Mouse (Mus musculus): ENCODE data around the gene Ddx19a. TPM values are rescaled to one million over a fixed set of nuclear protein-coding genes. Genes with fewer than 3 reads are reported as not detected.

The Ddx19a gene
- polyA plus RNA-seq, 1 experiment from 2014 or later: 37.3 TPM

DNA sequence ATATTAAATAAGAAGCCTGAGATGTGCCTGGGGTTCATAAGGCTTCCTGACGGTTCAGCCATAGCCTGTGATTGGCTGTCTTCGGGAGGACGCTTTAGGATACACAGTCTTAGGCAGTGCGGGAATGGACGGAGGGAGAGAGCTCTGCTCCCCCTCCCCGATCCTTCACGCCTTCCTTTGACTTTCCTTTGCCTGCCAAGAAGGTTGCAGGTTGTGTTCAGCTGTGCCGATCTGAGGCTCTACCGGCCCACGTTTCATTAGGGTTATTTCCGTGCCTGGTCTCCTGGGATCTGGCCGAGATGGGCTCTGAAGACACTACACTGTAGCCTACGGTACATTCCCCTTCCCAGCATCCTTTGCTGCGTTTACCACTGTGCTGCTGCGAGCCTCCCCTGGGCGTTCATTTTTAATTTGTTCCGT is 47.5 kb downstream of the Ddx19a start:
- no peak overlapping the region for H3K27ac ChIP-seq (ENCODE audit: low read depth, low read length)
- H3K36me3 ChIP-seq (ENCODE audit: control insufficient read depth, insufficient read depth, low read length): no peaks in the 10 kb centered on the region; the same call in 1 of the 2 replicates
- no peak overlapping the region for H3K4me2 ChIP-seq (ENCODE audit: low read depth, low read length, severe bottlenecking)
- ATAC-seq (replicated peaks; ENCODE audit: low FRiP score) (no peak), DNase-seq (ENCODE audit: low spot score) (no peak)
- no peak overlapping the region for H3K9ac ChIP-seq (ENCODE audit: low read length)
- 87% methylated on average over 17 of the region's 17 CpGs for WGBS
- H3K9me3 ChIP-seq (ENCODE audit: control insufficient read depth, low read length): no peaks in the 10 kb centered on the region
- H3K4me3 ChIP-seq (ENCODE audit: low read depth, low read length): no peak overlapping the region
- H3K4me1 ChIP-seq (replicated peaks; ENCODE audit: control insufficient read depth, insufficient read depth, low read length): no peaks in the 10 kb centered on the region
- H3K27me3 ChIP-seq (ENCODE audit: control insufficient read depth, insufficient read depth, low read length): no peaks in the 10 kb centered on the region

- Histone ChIP-seq H3K27ac (ENCODE audit: low read depth, low read length) (no peak overlapping the region), H3K9ac (ENCODE audit: low read length) (no peak overlapping the region), H3K9me3 (ENCODE audit: control insufficient read depth, low read length) (no peaks in the 10 kb centered on the region), H3K27me3 (ENCODE audit: control insufficient read depth, insufficient read depth, low read length) (no peaks in the 10 kb centered on the region), H3K4me1 (replicated peaks; ENCODE audit: control insufficient read depth, insufficient read depth, low read length) (no peaks in the 10 kb centered on the region), H3K4me3 (ENCODE audit: low read depth, low read length) (no peak overlapping the region), H3K4me2 (ENCODE audit: low read depth, low read length, severe bottlenecking) (no peak overlapping the region), H3K36me3 (ENCODE audit: control insufficient read depth, insufficient read depth, low read length) (no peaks in the 10 kb centered on the region)
- DNase-seq (ENCODE audit: low spot score) (no peak), ATAC-seq (replicated peaks; ENCODE audit: low FRiP score) (no peak)
- 87% methylated on average over 4 of the region's 4 CpGs for WGBS
Observed at GRCm38 (mm10) chr8:110945716-110946115, 51.9 kb downstream of the Ddx19a start.

- ATAC-seq (replicated peaks; ENCODE audit: low FRiP score): no peak
- no peak overlapping the region for H3K27ac ChIP-seq (ENCODE audit: low read depth, low read length)
Observed at GRCm38 (mm10) chr8:110944276-110944876, 53.2 kb downstream of the Ddx19a start.

DNA sequence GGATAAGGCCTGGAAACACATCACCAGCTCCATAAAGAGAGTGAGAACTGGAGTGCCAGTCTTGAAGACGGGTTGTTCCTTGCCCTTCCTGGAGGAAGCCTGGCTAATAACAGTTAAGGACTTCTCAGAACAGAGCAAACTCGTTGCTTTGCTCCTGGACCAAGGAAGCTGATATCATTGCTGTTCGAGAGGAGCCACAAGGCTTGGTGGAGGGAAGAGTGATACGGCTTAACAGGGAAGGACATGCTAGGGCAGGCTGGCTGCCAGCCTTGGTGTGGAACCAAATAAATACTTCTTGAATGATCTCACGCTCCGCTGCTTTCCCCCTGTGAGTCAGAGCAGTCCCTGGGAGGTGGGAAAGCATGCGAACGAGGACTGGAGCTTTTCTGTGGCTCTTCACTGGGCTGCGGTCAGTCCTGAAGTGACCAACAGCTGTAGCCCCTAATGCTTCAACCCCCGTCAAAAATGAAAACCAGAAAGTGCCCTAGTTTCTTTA is 56.1 kb downstream of the Ddx19a start:
- no peak for DNase-seq (ENCODE audit: low spot score)
- 71% methylated on average over 10 of the region's 10 CpGs for WGBS

More at GRCm38 (mm10) chr8:110944276-110944876, 53.2 kb downstream of the Ddx19a start:
- Histone ChIP-seq H3K27me3 (ENCODE audit: control insufficient read depth, insufficient read depth, low read length) (no peaks in the 10 kb centered on the region), H3K4me2 (ENCODE audit: low read depth, low read length, severe bottlenecking) (no peak overlapping the region), H3K36me3 (ENCODE audit: control insufficient read depth, insufficient read depth, low read length) (no peaks in the 10 kb centered on the region), H3K4me3 (ENCODE audit: low read depth, low read length) (no peak overlapping the region), H3K4me1 (replicated peaks; ENCODE audit: control insufficient read depth, insufficient read depth, low read length) (no peaks in the 10 kb centered on the region), H3K9me3 (ENCODE audit: control insufficient read depth, low read length) (no peaks in the 10 kb centered on the region), H3K9ac (ENCODE audit: low read length) (no peak overlapping the region)
- 88% methylated on average over 7 of the region's 7 CpGs for WGBS
- DNase-seq (ENCODE audit: low spot score): no peak

GRCm38 (mm10) chr8:110940682-110941452 is 56.7 kb downstream of the Ddx19a start:
- ATAC-seq (replicated peaks; ENCODE audit: low FRiP score): no peak
- Histone ChIP-seq H3K27me3 (ENCODE audit: control insufficient read depth, insufficient read depth, low read length) (no peaks in the 10 kb centered on the region), H3K4me2 (ENCODE audit: low read depth, low read length, severe bottlenecking) (no peak overlapping the region), H3K4me1 (replicated peaks; ENCODE audit: control insufficient read depth, insufficient read depth, low read length) (no peaks in the 10 kb centered on the region), H3K4me3 (ENCODE audit: low read depth, low read length) (no peak overlapping the region), H3K27ac (ENCODE audit: low read depth, low read length) (no peak overlapping the region), H3K9ac (ENCODE audit: low read length) (no peak overlapping the region), H3K36me3 (ENCODE audit: control insufficient read depth, insufficient read depth, low read length) (no peaks in the 10 kb centered on the region), H3K9me3 (ENCODE audit: control insufficient read depth, low read length) (no peaks in the 10 kb centered on the region)
- no peak for DNase-seq (ENCODE audit: low spot score)
- WGBS: 92% methylated on average over 15 of the region's 15 CpGs

More for the DNA sequence above, 56.1 kb downstream of the Ddx19a start:
- Histone ChIP-seq H3K4me1 (replicated peaks; ENCODE audit: control insufficient read depth, insufficient read depth, low read length) (no peaks in the 10 kb centered on the region), H3K36me3 (ENCODE audit: control insufficient read depth, insufficient read depth, low read length) (no peaks in the 10 kb centered on the region), H3K27ac (ENCODE audit: low read depth, low read length) (no peak overlapping the region), H3K9ac (ENCODE audit: low read length) (no peak overlapping the region), H3K4me3 (ENCODE audit: low read depth, low read length) (no peak overlapping the region), H3K27me3 (ENCODE audit: control insufficient read depth, insufficient read depth, low read length) (no peaks in the 10 kb centered on the region), H3K4me2 (ENCODE audit: low read depth, low read length, severe bottlenecking) (no peak overlapping the region), H3K9me3 (ENCODE audit: control insufficient read depth, low read length) (no peaks in the 10 kb centered on the region)
- no peak for ATAC-seq (replicated peaks; ENCODE audit: low FRiP score)

GRCm38 (mm10) chr8:110938882-110939589 is 58.6 kb downstream of the Ddx19a start:
- Histone ChIP-seq H3K36me3 (ENCODE audit: control insufficient read depth, insufficient read depth, low read length) (no peaks in the 10 kb centered on the region; the same call in 1 of the 2 replicates), H3K9ac (ENCODE audit: low read length) (no peak overlapping the region), H3K4me2 (ENCODE audit: low read depth, low read length, severe bottlenecking) (no peak overlapping the region), H3K9me3 (ENCODE audit: control insufficient read depth, low read length) (no peaks in the 10 kb centered on the region), H3K27me3 (ENCODE audit: control insufficient read depth, insufficient read depth, low read length) (no peaks in the 10 kb centered on the region), H3K4me1 (replicated peaks; ENCODE audit: control insufficient read depth, insufficient read depth, low read length) (no peaks in the 10 kb centered on the region), H3K4me3 (ENCODE audit: low read depth, low read length) (no peak overlapping the region), H3K27ac (ENCODE audit: low read depth, low read length) (no peak overlapping the region)
- DNase-seq (ENCODE audit: low spot score) (no peak), ATAC-seq (replicated peaks; ENCODE audit: low FRiP score) (no peak)
- WGBS: 85% methylated on average over 6 of the region's 6 CpGs

DNA sequence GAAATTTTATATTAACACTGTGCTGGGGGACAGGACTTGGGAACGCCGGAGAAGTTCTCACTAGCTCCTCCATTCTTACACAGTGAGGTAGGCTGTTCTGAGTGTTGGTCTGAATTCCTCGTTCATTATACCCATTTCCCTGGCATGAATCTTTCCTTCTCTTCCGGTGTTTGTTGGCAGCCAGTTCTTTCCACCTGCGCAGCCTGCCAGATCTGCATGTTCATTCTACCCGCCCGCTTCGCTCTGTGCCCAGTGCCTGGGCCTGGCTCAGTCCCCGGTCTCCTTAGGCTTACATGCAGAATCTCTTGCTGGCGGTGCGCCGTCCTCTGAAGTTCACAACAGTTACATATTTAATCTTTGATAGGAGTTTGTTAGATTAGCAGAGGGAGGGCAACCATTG is 61.4 kb downstream of the Ddx19a start:
- no peak overlapping the region for H3K4me2 ChIP-seq (ENCODE audit: low read depth, low read length, severe bottlenecking)
- H3K4me1 ChIP-seq (replicated peaks; ENCODE audit: control insufficient read depth, insufficient read depth, low read length): no peaks in the 10 kb centered on the region
- no peak overlapping the region for H3K4me3 ChIP-seq (ENCODE audit: low read depth, low read length)
- H3K27me3 ChIP-seq (ENCODE audit: control insufficient read depth, insufficient read depth, low read length): no peaks in the 10 kb centered on the region
- no peak for DNase-seq (ENCODE audit: low spot score)
- no peaks in the 10 kb centered on the region; the same call in 1 of the 2 replicates for H3K36me3 ChIP-seq (ENCODE audit: control insufficient read depth, insufficient read depth, low read length)
- no peak for ATAC-seq (replicated peaks; ENCODE audit: low FRiP score)
- H3K27ac ChIP-seq (ENCODE audit: low read depth, low read length): no peak overlapping the region
- H3K9ac ChIP-seq (ENCODE audit: low read length): no peak overlapping the region
- H3K9me3 ChIP-seq (ENCODE audit: control insufficient read depth, low read length): no peaks in the 10 kb centered on the region
- WGBS: 95% methylated on average over 12 of the region's 12 CpGs

DNA sequence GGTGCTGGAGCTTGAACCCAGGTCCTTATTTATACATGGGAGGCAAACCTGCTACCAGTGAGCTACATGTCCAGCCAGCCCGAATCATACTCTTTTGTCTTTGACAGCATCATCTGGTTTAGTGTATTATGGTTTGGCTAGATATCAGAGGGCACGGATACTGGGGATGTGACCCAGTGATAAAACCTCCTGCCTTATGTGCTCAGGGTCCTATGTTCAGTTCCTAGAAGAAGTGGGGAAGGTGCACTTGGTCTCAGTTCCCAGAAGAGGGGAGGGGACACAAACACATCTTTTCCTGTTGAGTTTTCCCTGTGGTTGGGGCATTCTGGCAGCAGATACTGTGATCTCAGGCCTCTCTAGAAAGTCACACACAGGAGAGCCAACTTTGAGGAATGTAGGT is 64.3 kb downstream of the Ddx19a start:
- Histone ChIP-seq H3K4me1 (replicated peaks; ENCODE audit: control insufficient read depth, insufficient read depth, low read length) (no peaks in the 10 kb centered on the region), H3K27me3 (ENCODE audit: control insufficient read depth, insufficient read depth, low read length) (no peaks in the 10 kb centered on the region), H3K9me3 (ENCODE audit: control insufficient read depth, low read length) (no peaks in the 10 kb centered on the region), H3K36me3 (ENCODE audit: control insufficient read depth, insufficient read depth, low read length) (no peaks in the 10 kb centered on the region; the same call in 1 of the 2 replicates), H3K4me2 (ENCODE audit: low read depth, low read length, severe bottlenecking) (no peak overlapping the region), H3K4me3 (ENCODE audit: low read depth, low read length) (no peak overlapping the region), H3K9ac (ENCODE audit: low read length) (no peak overlapping the region), H3K27ac (ENCODE audit: low read depth, low read length) (no peak overlapping the region)
- 93% methylated on average over 2 of the region's 2 CpGs for WGBS
- no peak for DNase-seq (ENCODE audit: low spot score)
- ATAC-seq (replicated peaks; ENCODE audit: low FRiP score): no peak
